Mouse (Mus musculus) embryonic facial prominence, embryonic 15.5 days (tissue): ENCODE data around the gene Ifrd2. TPM values are rescaled to one million over a fixed set of nuclear protein-coding genes. Genes with fewer than 3 reads are reported as not detected.
"Not testable (repeated sequence)": the region's sequence is repeated elsewhere in the genome, so short reads cannot be mapped to it uniquely, and the experiment has no call there.

ENCODE experiments used
- ATAC-seq: fragments of 200-750 bp; cut with Nextera tagmentation; 2 replicates; pipeline ENCODE4 v1.8.0; 2017; ENCODE audit warnings: low read depth, moderate TSS enrichment; ENCODE audit not compliant: insufficient number of reproducible peaks, low FRiP score, low TSS enrichment
- H3K27ac ChIP-seq: fragments of 300-500 bp; sonication (generic); replicated peaks from 2 replicates; pipeline ENCODE4 v1.5.1; 2015; ENCODE audit warnings: mild to moderate bottlenecking, inconsistent platforms
- H3K27me3 ChIP-seq: fragments of 300-500 bp; sonication (generic); 2 replicates; pipeline ENCODE4 v1.6.1; 2015; ENCODE audit warnings: inconsistent platforms
- H3K36me3 ChIP-seq: fragments of 300-500 bp; sonication (generic); 2 replicates; pipeline ENCODE4 v1.6.1; 2015; ENCODE audit warnings: mild to moderate bottlenecking, inconsistent platforms
- H3K4me1 ChIP-seq: fragments of 300-500 bp; sonication (generic); 2 replicates; pipeline ENCODE4 v1.6.1; 2015; ENCODE audit warnings: inconsistent platforms
- H3K4me2 ChIP-seq: fragments of 300-500 bp; sonication (generic); replicated peaks from 2 replicates; pipeline ENCODE4 v1.6.1; 2015; ENCODE audit warnings: mild to moderate bottlenecking, inconsistent platforms
- H3K4me3 ChIP-seq: fragments of 300-500 bp; sonication (generic); replicated peaks from 2 replicates; pipeline ENCODE4 v1.5.1; 2015; ENCODE audit warnings: mild to moderate bottlenecking, inconsistent platforms
- H3K9ac ChIP-seq: fragments of 300-500 bp; sonication (generic); 2 replicates; pipeline ENCODE4 v1.6.1; 2015; ENCODE audit warnings: inconsistent platforms
- H3K9me3 ChIP-seq: fragments of 300-500 bp; sonication (generic); replicated peaks from 2 replicates; pipeline ENCODE4 v1.6.1; 2016; ENCODE audit warnings: inconsistent platforms
- WGBS: fragments of 180-500 bp; shearing (Covaris S2); methylation state at CpG from one replicate; pipeline ENCODE4 v1.1.7; 2015; 5-methylcytosine and 5-hydroxymethylcytosine counted together
- polyA plus RNA-seq: library from polyadenylated mRNA; unstranded; fragments of >200 nt; fragmentation: Nextera tagmentation; extraction: Ambion mirVana; gene quantifications from 2 replicates; pipeline ENCODE4 v1.2.1, GENCODE M21; 2015

Gene Ifrd2
- polyA plus RNA-seq, 1 experiment from 2014 or later = 46.8 TPM

DNA sequence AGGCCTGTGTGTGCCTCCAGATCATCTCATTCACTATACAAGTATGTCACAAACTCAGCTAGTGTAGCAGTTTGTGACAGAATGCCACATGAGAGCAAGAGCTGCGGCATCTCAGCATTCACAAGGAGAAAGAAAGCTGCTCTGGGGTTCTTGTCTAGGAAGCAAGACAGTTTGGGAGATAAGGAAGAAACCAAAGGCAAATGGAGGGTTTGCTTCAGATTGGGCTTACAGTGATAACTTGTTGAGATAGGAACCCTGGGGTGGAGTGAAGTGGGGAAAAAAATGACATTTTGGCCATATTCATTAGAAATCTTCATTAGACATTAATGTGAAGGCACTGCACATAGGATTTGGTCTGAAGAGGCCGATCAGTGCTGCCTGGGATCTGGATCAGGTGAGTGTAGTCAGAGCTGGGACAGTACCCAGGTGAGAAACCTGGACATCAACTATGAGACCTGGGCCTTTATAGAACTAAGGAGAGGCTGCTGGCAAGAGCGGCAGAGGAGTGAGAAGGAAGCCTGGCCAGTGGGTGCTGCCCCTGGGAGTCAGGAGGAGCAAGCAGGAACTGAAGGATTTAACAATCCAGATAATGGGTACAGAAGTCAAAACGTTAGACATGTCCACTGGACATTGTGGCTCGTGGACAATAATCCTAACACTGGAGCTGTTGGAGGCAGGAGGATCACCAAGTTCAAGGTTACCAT, 34.6 kb upstream of the Ifrd2 start:
- H3K4me3 ChIP-seq = peak overlapping the region; percentile 83
- ATAC-seq = no peak
- WGBS = 80% methylated on average over 5 of the region's 5 CpGs
- peaks cover 10% of the 10 kb centered on the region for H3K36me3 ChIP-seq
- H3K4me1 ChIP-seq = peaks cover 70% of the 10 kb centered on the region
- H3K27ac ChIP-seq = peak overlapping the region; percentile 85; the same call in 1 of the 2 replicates
- peak overlapping the region; percentile 92 for H3K4me2 ChIP-seq
- H3K9ac ChIP-seq = no peak overlapping the region
- H3K9me3 ChIP-seq = no peaks in the 10 kb centered on the region
- no peaks in the 10 kb centered on the region for H3K27me3 ChIP-seq

DNA sequence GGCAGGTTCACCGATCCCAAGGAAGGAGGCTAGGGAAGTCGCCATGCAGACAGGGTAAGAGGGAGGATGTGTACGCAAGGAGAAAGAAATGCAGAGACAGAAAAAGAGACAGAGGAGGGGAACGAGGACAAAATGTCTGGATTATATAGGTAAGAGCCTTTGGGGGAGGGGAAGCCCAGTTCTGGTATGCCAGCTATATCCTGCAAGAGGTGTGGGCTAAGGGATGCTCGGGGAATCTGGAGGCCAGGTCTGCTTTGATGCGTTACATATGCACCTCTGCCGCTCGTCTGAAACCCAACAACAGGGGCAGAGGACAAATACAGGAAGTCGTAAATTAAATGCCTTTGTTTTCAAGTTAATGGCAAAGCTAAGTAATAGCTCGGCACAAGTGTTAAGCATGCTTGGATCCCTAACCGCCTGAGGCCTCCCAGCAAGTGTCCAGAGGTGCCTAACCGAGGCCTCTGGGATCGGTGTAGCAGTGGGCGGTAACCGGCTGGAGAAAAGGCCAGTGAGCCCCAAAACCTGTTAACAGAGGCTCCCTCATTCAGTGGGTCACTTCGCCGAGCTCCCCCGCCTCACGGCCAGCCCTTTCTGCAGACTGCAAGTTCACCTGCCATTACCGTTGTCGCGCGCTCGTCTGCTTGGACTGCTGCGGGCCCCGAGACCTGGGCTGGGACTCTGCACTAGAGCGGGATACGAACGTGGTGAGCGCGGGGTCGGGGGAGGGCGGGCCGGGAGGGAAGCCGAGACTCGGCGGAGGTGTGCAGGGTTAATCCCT, 33.7 kb upstream of the Ifrd2 start:
- peak; percentile 21 for ATAC-seq
- Histone ChIP-seq H3K27ac (peak overlapping the region; percentile 97), H3K9me3 (no peaks in the 10 kb centered on the region), H3K9ac (peak overlapping the region; percentile 44; the same call in 1 of the 2 replicates), H3K4me1 (peaks cover 68% of the 10 kb centered on the region), H3K4me3 (peak overlapping the region; percentile 83), H3K36me3 (peaks cover 19% of the 10 kb centered on the region), H3K4me2 (peak overlapping the region; percentile 92), H3K27me3 (no peaks in the 10 kb centered on the region)
- 5% methylated on average over 37 of the region's 37 CpGs for whole genome bisulfite sequencing

DNA sequence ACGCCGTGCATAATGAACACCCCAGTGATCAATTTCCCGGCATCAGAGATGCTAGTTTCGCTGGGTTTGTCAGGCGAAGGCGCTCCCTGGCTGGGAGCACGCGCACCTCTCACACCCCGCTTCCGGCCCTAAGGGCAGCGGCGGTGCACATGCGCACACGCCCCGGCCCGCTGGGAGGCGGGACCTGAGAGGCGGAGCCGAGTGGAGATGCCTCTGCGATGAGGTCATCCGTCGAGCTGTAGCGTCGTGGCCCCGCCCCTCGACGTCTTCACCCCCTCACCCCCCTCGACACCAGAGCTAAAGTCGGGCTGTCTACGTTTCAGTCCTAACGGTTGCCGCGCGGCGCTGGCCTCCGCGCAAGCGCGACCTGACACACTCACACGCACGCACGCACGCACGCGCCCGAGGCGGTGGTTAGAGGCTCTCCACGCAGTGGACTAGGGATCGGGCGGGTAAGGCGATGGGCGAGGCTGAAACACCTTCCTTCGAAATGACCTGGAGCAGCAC, 33.1 kb upstream of the Ifrd2 start:
- H3K27me3 ChIP-seq = no peaks in the 10 kb centered on the region
- under 1% methylated on average over 53 of the region's 53 CpGs for WGBS
- peak overlapping the region; percentile 92 for H3K4me2 ChIP-seq
- H3K36me3 ChIP-seq = peaks cover 26% of the 10 kb centered on the region
- peaks cover 68% of the 10 kb centered on the region for H3K4me1 ChIP-seq
- H3K4me3 ChIP-seq = peak overlapping the region; percentile 83
- peak overlapping the region; percentile 97 for H3K27ac ChIP-seq
- peak; percentile 92 for ATAC-seq
- no peaks in the 10 kb centered on the region for H3K9me3 ChIP-seq
- H3K9ac ChIP-seq = peak overlapping the region; percentile 71

DNA sequence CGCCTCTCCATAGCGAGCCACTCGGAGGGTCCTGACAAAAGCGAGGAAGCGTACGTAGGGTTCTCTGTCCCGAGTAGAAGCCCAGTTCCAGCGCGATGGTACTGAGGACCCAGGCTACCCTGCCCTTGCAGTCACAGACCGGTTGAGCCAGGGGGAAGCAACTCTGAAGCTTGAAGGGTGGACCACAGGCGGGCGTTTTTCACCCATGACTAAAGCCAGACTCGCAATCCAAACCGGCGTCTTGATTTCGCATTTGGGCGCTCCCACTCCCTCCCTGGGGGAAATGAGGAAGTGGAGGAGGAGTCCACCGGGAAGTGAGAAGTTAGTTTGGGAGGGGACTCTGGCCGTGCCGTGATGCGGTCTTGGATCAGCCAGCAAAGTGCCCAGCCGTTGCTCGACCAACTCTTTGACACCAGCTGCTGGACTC, 32.4 kb upstream of the Ifrd2 start:
- Histone ChIP-seq H3K4me2 (peak overlapping the region; percentile 92), H3K9me3 (no peaks in the 10 kb centered on the region), H3K27ac (peak overlapping the region; percentile 97), H3K9ac (peak overlapping the region; percentile 71), H3K27me3 (no peaks in the 10 kb centered on the region), H3K4me3 (peak overlapping the region; percentile 83), H3K36me3 (peaks cover 32% of the 10 kb centered on the region), H3K4me1 (peaks cover 64% of the 10 kb centered on the region)
- WGBS = under 1% methylated on average over 23 of the region's 23 CpGs
- ATAC-seq = no peak; the same call in 1 of the 2 replicates

DNA sequence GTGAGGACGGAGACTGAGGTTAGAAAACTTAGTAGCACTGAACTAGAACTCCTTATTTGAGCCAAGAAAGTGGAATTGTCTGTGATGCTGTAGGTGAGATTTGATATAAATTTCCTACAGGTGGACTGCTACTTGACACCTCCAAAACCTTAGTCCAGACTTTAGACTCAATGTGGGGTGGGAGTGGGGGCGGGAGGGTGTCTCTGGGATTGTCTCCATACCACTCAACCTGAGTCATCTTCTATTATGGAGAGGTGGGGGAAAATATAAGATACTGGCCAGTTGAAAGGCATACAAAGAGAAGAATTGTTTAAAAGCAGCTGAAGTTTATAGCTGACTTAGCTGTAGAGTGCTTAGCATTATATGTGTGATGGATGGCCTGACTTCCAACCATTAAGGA, 31.7 kb upstream of the Ifrd2 start:
- Histone ChIP-seq H3K4me2 (peak overlapping the region; percentile 92), H3K9ac (peak overlapping the region; percentile 71), H3K27me3 (no peaks in the 10 kb centered on the region), H3K4me1 (peaks cover 58% of the 10 kb centered on the region), H3K4me3 (peak overlapping the region; percentile 83), H3K27ac (peak overlapping the region; percentile 97), H3K9me3 (no peaks in the 10 kb centered on the region), H3K36me3 (peaks cover 38% of the 10 kb centered on the region)
- ATAC-seq = no peak
- WGBS = 28% methylated on average over 2 of the region's 2 CpGs

DNA sequence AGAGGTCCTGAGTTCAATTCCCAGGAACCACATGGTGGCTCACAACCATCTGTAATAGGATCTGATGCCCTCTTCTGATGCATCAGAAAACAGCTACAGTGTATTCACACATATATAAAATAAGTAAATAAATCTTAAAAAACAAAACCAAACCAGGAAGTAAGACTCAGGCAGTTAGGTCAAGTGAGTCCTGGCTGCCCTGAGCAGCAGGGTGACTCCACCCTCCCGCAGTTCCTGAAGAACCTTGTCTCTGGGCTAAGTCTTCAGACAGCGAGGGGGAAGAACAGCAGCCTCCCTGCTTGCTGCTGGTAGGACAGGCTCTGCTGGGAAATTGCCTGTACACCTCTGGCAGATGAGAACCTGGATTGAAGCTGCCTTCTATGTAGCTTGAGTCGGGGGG, 31.1 kb upstream of the Ifrd2 start:
- Histone ChIP-seq H3K27ac (0 out of 2 replicates have a peak overlapping the region, but pooled peaks have one; percentile 5), H3K36me3 (peaks cover 45% of the 10 kb centered on the region), H3K9ac (0 out of 2 replicates have a peak overlapping the region, but pooled peaks have one; percentile 71)

DNA sequence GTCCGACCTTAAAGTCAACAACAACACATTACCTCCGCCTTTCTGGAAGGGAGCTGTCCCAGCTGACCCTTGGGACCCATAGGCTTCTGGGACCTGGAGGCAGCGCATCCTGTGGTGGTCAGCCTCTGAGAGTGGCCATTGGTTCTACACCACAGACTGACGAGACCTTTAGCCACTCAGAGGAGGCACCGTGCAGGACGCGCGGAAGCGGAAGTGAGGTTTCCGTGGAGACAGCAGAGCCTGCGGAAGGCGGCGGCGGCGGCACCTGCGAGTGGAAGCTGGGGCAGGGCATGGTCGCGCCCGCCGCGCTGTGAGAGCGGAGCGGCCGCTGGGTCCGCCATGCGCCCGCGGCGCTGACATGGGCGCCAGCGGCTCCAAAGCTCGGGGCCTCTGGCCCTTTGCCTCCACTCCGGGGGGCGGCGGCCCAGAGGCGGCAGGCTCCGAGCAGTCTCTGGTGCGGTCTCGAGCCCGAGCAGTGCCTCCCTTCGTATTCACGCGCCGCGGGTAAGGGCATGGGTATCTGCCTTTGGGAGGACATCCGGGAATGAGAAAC, 24.3 kb upstream of the Ifrd2 start, which contains the start of gene Tusc2:
Gene Tusc2, plus strand, starts transcription at position 227 of the 553 bp plus-strand sequence.
- peak; percentile 91 for ATAC-seq
- H3K9ac ChIP-seq = peak within 1 kb of the TSS; percentile 75
- H3K27me3 ChIP-seq = no peaks in the 10 kb centered on the region
- WGBS = 1% methylated on average over 46 of the region's 46 CpGs
- H3K36me3 ChIP-seq = peaks cover 55% of the 10 kb centered on the region
- peak within 1 kb of the TSS; percentile 92 for H3K4me3 ChIP-seq
- peak within 1 kb of the TSS; percentile 82 for H3K4me2 ChIP-seq
- no peaks in the 10 kb centered on the region for H3K9me3 ChIP-seq
- H3K27ac ChIP-seq = peak within 1 kb of the TSS; percentile 79
- peaks cover 40% of the 10 kb centered on the region for H3K4me1 ChIP-seq

More for the DNA sequence above, 31.1 kb upstream of the Ifrd2 start:
- Histone ChIP-seq H3K4me2 (peak overlapping the region; percentile 92), H3K4me1 (peaks cover 51% of the 10 kb centered on the region), H3K4me3 (peak overlapping the region; percentile 83), H3K9me3 (no peaks in the 10 kb centered on the region), H3K27me3 (no peaks in the 10 kb centered on the region)
- ATAC-seq = no peak
- 62% methylated on average over 3 of the region's 3 CpGs for WGBS

DNA sequence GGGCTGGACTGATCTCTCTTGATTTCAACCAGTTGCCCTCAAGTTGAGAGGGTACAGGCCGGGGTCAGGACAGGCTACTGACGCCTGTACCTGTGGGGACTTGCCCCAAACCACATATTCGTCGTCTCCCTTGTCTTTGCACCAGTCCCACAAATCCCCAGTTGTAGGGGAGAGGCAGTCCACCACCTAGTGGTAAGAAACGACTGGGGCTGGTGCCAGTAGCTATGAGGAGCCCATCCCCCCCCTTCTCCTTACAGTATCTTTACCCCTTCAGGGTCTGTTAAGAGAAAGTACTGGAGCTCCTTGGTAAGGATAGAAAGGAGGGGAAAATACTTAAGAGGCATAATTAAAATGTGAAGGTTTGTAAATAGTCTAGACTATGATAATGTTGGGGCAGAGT, 21.9 kb upstream of the Ifrd2 start:
- H3K4me1 ChIP-seq = peaks cover 51% of the 10 kb centered on the region
- not testable (repeated sequence) for ATAC-seq, H3K4me3 ChIP-seq, H3K9me3 ChIP-seq, H3K27me3 ChIP-seq, H3K9ac ChIP-seq, H3K4me2 ChIP-seq
- WGBS = 35% methylated on average over 5 of the region's 5 CpGs
- H3K27ac ChIP-seq = peak overlapping the region; percentile 31; the same call in 1 of the 2 replicates
- H3K36me3 ChIP-seq = peaks cover 31% of the 10 kb centered on the region

DNA sequence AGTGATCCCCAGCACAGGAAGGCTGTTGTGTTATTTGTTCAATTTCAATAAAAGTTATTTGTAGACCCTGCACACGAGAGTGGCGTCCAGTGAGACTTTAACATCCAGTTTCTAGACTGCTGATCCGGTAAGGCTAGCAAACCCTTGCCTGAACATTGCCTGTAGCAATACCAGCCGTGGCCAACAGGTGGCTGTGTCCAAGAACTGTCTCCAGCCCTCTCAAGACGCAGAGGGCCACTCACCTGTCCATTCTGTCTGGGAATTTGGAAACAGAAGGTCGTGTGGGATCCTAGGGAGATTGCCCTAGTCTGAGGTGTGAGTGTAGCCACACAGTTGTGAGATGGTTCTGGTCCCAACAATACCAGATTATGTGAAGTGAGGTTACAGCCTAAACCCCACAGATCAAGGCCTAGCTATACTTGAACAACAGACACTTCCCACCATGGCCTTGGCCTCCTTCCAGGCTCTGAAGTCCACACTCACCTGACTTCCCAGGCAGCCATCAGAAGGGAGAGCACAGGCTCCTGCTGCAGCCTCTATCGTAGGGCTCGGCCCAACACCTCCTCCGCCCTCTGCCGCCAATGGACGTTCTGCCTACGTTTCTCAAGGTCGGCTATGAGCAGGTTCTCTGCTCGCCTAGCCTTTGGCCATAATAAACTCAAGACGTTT, 21.3 kb upstream of the Ifrd2 start:
- Histone ChIP-seq H3K9me3 (no peaks in the 10 kb centered on the region), H3K4me3 (no peak overlapping the region), H3K4me2 (no peak overlapping the region; the same call in 1 of the 2 replicates), H3K36me3 (peaks cover 31% of the 10 kb centered on the region), H3K27ac (peak overlapping the region; percentile 59; the same call in 1 of the 2 replicates), H3K9ac (no peak overlapping the region), H3K4me1 (peaks cover 57% of the 10 kb centered on the region), H3K27me3 (no peaks in the 10 kb centered on the region)
- no peak for ATAC-seq
- 55% methylated on average over 15 of the region's 15 CpGs for WGBS

DNA sequence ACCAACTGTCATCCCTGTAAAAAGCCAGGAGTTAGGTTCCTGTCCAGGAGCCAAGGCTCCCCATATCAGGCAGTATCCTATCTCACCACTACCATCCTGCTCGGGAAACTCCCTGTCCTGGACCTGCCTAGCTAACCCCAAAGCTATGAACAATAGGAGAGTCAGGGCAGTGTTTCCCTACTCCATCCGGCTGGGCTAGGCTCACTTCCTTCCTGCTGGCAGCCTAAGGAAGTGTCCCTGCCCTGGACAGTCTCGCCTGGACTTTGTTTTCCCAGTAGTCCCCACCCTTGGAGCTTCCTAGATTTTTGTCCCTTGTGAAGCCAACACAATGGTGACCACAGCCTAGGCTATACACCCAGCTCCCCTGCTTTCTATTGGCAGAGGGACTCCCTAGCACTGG, 20.6 kb upstream of the Ifrd2 start:
- no peak overlapping the region for H3K9ac ChIP-seq
- ATAC-seq = no peak
- H3K4me2 ChIP-seq = peak overlapping the region; percentile 61; the same call in 1 of the 2 replicates
- H3K36me3 ChIP-seq = peaks cover 31% of the 10 kb centered on the region
- H3K4me3 ChIP-seq = no peak overlapping the region
- peaks cover 64% of the 10 kb centered on the region for H3K4me1 ChIP-seq
- H3K27me3 ChIP-seq = no peaks in the 10 kb centered on the region
- WGBS = 65% methylated on average over 3 of the region's 3 CpGs
- 0 out of 2 replicates have a peak overlapping the region, but pooled peaks have one; percentile 59 for H3K27ac ChIP-seq
- no peaks in the 10 kb centered on the region for H3K9me3 ChIP-seq
